Mouse (Mus musculus) naive thymus-derived CD4-positive, alpha-beta T cell, adult 2 months (primary cell): Measurements from ENCODE around the gene Sec24b.

ENCODE experiments used
- DNase-seq: peaks from one replicate; pipeline ENCODE4 v3.0.0-alpha.2; 2011; ENCODE audit warnings: low read depth

Sec24b gene

DNA sequence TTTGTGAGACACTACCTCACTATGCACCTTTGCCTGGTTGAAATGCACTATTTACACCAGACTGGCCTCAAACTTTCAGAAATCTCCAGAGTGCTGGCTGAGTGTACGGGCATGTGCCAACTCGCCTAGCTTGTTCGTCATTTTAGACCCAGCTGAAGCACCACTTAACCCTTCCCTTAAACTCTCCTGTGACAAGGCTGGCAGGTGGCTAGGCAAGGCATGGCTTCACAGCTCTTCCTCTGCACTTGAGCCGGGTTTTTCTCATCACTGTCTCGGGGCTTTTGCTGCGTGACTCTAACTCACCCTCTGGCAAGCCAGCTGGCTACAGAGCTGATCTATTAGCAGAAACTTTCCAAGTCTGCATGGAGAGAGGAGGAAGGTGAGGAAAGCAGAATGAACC, 6.8 kb downstream of the Sec24b start:
- DNase-seq: no peak

DNA sequence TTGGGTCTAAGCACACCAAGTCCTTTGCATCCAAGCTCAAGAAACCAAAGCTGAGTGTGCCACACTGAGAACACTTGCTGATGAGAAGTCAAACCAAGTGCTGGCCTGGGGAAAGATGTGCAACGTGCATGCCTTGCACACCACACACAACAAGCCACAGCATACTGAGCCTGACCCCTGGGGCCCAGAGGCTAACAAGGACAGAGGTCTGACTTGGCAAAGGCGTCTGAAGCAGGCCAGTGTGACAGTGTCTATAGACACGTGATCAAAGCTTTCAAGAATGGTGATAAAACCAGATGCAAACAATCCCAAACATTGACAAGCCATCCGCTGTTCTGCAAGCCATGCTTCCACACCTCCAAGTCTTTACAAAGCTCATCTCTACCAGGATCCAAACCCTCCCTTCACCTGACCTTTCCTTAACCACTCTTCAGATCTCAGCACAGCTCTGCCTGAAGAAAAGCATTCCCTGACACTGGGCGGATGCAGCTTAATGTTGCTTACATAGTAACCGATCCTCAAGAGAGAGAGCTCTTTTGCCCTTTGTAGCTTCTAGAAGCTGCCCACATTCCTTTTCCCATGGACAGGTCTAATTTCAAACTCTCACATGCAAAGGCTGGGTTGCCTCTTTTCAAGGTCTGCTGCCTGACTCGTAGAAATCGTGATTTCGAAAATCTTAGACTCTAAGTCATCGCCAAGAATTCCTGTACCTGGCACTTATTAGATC, 7.8 kb downstream of the Sec24b start:
- no peak for DNase-seq

DNA sequence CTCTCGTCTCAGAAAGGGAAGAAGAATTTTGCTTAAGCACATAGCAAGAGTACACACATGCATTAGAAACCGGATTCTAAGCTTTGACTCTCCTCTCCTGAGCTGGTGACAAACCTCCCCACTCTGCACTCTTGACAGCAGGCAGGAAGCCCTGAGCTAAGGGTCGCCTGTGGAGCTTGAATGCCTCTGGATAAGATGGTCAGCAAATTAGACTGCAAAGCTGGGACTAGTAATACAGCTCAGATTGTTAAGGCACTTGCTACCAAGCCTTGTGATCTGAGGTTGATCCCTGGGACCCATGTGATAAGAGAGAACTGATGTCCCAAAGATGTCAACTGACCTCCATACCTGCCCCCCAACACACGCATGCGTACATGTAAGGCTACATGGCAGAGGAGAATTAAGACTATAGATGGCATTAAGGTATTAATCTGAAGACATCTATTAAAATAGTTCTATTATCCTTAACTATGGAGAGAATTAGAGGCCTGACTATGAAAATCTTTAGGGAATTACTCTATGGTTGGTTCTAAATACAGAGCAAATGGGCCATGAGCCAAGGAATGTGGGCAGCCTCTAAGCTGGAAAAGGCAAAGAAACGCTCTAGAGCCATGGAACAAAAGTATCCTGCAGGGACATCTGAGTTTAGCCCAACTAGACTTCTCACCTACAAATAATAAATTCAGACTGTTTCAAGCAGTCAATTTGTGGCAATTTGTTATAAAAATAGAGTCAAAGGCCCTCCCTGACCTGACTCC, 8.6 kb downstream of the Sec24b start:
- no peak for DNase-seq

DNA sequence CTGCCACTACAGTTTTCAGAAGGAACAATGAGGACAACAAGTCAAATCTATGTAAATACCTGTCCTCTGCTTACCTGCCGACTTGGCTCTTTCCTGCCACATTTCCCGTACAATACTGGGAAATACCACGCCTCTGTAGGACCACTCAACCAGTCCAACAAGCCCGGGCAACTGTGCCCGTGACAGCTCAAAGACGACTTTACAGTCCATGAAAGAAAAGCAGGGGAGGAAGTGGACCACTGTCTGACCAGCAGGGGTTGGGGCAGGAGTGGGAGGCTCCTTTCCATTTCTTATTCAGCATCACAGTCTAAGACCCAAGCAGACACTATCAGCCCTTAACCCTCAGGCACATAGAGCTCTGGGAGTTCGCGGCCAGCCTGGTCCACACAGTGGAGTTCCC, 9.2 kb downstream of the Sec24b start:
- DNase-seq: no peak

DNA sequence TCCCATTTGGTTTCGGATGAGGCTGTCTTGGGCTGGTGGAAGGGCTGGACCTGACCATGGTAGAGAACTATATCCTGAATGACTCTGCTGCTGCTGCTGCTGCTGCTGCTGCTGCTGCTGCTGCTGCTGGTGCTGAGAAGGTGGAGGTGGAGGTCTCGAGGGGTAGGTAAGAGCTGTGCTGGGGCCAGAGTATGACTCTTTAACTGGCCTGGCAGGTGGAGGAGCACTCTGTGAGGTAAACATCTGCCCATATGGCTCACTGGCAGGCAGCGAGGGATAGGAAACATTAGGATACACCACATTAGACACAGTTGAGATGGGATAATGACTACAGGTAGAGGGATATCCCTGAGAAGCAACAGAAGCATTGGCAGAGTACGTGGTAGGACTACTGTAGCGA, 20.6 kb downstream of the Sec24b start:
- no peak for DNase-seq

DNA sequence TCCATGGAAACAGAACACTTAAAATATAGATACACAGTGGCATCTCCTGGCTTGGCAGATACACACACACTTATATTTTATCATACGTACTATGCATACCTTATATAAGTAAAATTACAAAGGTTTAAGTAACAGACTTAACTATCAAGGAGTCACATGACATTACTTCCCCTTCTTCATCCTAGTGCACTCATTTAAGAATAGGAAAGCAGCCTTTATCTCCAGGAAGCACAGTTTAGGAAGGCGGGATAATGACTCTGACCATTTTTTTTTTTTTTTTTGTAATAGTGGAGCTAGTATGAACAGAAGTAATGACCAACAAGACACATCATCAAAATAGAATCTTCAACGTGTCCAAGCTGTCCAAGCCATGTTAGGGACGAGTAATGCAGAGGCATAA, 21.3 kb downstream of the Sec24b start:
- no peak for DNase-seq

DNA sequence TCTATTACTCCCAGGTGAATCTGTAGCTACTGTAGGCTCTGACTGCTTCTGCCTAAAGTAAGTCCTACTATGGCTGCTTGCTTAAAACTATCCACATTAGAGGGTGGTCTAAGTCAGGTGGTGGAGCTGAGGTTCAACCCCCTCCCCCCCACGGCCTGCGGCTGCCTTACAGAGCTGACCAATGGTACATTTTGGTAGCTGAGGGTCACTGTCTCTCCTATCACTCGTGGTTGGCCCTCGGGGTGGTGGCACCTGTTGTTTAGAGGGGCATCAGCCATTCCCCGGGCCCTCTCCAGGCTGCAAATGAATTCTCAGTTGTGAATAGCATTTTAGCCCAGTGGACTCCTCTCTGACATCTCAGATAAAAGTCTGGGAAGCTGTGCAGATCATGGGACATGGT, 32.6 kb downstream of the Sec24b start:
- no peak for DNase-seq

DNA sequence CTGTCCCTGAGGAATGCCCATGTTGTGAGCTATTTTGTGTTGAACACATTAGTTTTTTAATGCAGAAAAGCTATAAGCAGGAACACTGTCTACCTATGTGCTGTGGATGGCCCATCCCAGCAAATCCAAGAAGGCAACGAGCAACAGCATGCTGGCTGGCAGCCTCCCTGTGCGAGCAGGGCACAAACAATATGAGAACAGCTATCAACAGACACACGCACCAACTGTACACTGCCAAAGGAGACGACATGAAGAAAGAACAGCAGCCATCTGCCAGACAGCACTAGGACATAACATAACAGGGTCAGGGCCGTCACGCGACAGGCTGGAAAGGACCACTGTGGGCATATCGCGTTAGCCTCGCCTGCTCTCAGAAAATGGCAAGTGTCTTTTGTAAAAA, 35.2 kb downstream of the Sec24b start:
- DNase-seq: no peak

DNA sequence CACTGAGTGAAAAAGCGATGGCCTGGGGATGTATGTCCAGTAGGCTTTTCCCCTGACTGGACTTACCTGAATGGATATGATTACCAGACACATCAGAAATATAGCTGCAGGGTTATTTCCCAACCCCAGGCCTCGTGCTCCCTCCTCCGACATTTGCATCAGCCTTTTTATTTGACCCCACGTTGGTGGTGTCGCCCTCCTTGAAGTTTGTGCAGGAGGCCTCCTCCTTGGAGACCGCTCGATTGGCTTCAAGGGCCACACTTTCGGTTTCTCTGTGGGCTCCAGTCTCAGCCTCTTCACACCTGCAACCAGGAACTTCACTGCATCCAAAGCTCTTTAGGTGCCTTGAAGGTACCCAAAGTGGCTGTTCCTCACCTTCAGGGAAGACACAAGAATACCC, 35.8 kb downstream of the Sec24b start:
- DNase-seq: no peak

DNA sequence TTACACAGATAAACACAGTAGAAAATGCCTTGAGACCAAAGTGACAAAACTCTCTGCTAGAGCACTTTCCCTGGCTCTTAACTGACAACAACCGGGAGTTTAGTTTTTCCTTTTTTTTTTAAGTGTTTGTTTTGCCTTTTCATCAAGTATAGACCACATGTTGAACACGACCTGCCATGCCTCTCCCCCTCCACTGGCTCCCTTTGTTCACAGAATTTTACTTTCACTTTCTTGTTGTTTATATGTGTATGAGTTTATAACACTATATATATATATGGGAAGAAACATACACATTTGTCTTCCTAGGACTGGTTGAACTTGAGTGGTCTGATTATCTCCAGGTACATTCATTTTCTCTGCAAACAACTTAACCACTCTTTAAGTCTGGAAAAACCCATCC, 48.4 kb downstream of the Sec24b start:
- peak; percentile 9 for DNase-seq

DNA sequence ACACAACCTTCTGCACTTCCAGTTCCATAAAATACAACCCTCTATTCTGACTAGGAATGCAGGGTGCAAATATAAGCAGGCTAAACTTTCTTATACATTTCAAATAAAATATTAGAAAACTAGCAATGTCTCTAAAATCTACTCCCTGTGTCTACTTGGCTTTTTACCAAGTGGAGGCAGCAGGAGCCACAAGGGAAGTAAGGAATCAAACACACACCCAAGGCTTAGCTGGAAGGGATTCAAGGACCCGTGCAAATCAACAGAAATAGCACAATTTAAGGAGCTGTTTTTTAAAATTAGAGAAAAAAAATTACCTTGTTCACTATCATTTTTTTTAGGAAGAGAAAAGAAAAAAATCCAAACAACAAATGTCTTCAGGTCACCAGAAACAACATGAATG, 50.1 kb downstream of the Sec24b start:
- DNase-seq: no peak

DNA sequence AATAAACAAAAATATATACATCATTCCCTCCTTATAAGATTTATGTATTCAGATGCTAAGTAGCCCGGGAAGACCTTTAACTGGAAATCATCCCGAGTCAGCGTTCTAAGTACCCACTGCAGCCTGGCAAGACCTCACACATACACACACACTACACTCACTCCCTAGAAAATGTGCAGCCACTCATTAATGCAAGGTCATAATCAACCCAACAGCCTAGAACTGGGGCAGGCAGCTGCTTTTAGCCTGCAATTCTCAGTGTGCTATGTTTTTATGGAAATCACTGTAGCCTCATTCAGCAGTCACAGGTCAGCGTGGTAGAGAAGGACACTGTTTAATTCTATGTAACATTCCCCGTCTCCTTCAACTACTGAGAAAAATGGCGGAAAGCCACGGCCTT, 55.2 kb downstream of the Sec24b start:
- DNase-seq: no peak

DNA sequence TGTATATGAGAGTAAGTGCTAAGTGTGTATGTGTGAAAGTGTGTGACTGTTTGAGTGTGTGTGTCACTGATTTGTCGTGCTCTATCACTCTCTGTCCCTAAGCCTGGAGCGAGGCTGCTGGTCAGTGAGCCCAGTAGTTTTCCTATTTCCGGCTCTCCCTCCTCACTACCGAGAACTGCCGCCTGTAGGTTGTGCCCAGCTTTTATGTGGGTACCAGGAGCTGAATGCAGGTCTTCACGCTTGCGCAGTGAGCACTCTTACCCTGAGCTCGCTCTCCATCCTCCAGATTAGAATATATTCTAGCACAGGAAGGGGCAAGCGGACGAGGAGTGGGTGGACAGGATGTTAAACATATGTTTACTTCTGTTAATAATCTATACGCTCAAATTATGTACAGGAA, 60.4 kb downstream of the Sec24b start:
- DNase-seq: no peak

DNA sequence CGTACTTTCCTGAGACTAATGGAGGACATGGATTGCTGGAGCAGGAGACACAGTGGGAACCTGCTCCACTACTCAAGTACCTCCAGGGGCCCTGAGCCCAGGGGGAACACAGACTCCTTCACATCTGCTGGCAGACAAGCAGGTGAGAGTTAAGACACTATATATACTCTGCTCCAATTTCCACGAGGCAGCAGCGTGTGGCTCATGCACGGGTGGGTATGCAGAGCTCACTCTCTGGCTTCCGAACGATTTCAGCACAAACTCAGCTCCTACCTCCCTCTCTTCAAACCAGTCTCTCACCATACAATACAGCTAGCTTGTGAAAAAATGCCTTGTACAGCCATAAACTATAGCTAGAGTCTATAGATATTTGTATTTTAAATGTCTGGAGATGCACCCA, 62.8 kb downstream of the Sec24b start:
- no peak for DNase-seq

DNA sequence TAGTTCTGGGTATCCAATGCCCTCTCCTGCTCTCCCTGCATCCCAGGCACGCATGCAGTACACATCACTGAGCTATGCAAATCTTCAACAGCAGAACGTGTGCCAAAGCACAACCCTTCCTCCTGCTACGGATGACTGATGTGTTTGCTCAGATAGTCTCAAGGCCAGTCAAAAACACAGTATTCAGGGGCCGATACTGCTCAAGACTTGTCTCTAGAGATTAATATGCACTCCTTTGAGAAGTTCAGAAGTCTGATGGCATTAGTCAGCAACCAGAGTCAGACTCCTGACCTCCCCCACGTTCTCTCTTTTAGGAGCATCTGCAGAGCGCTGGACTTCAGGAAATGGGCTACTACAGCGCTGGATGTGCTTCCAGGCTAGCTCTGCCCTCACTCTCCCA, 63.4 kb downstream of the Sec24b start:
- DNase-seq: no peak

DNA sequence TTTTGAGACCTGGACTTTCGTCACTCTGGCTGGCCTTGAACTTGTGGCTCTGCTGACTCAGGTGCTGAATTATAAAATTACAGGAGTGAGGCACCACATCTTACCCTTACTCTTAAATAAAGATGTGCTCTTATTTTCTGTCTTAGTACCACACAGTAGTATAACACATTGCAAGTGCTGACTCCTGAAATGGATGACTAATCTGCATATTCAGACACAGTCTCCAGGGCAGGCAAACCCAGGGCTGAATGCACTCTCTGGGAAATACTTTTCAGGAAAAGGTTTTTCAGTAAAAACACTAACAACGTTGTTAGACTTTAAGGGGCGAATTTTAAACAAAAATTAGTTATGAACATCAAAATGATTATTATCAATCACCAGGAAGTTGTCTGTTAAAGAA, 64.0 kb downstream of the Sec24b start:
- DNase-seq: no peak

DNA sequence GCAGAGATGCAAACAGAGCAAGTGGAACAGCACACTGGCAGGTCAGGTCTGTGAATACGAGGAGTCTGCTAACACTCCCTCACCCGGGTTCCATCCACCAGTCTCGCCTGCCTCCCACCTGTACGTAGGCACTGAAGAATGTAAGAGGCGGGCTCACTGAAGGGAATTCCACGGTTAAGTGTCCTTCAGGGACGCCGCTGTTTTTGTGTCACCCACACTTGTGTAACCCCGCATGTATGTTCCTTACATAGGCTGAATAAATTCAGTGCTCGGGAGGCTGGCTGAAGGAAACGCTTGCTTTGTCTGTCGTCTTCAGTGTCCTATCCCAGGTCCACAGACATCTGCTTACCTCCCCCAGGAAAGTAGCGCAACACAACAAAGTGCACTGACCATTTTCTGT, 74.1 kb downstream of the Sec24b start:
- DNase-seq: no peak

DNA sequence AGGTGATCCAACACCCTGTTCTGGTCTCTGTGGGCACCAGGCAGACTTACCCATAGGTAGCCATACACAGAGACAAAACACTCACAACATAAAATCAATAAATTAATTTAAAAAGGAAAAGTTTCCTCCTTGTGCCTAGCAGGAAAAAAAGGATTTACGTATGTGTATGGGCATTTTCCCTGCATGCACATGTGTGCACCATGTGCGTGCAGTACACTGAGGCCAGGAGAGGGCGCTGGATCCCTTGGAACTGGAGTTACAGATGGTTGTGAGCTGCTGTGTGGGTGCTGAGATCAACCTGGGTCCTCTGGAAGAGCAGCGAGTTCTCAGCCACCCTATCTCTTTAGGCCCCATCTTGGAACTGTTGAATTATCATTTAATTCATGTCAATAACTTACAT, 76.0 kb downstream of the Sec24b start:
- DNase-seq: no peak

DNA sequence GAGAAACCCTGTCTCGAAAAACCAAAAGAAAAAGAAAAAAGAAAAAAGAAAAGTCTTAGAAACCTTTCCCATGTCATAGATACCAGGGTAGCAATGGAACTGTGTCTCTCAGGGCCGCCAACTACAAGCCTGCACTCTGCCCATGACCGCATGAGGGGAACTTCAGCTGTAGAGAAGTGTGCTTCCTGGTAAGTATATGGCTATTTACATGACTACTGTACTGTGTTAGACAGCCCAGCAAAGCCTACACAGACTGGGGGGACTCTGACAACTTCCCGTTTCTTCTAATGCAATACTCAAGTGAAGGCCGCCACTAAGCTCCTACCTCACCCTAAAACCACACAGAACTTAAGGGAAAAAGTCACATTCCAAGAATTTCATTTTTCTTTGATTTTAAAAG, 76.6 kb downstream of the Sec24b start:
- no peak for DNase-seq

DNA sequence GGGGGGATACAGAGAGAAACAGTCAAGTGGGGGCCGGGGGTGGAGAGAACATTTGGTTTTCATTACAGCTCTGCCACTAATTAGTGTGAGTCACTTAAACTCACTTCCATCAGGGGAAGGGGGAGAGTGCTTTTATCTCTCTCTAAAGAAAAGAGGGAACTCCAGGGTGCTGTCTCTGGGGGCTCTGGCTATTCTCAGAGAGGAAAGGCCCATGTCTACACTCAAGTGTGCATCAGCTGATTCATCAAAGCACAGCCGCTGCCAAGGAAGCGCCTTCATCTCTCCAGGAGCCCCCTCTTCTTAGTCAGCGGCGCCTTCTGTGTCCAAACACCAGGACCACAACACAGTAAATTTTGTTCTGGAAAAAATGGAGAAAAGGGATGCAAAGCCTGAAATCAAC, 79.1 kb downstream of the Sec24b start:
- no peak for DNase-seq

DNA sequence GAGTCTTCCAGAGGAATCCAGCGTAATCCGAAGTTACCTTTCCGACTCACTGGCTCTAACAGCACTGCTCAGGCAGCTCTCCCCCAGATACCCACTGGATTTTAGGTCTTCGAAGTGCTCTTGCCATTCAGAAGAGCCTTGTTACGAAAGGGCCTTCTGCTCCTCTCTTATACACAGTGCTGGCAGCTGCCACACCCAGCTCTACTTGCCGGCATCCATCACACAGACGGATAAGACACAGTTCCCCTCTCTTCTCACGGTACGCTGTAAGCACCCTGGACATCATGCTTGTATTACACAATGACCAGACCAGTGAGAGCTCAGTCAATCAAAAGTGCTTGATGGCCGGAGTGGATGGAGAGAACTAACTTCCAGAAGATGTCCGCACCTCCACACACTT, 79.6 kb downstream of the Sec24b start:
- DNase-seq: no peak

DNA sequence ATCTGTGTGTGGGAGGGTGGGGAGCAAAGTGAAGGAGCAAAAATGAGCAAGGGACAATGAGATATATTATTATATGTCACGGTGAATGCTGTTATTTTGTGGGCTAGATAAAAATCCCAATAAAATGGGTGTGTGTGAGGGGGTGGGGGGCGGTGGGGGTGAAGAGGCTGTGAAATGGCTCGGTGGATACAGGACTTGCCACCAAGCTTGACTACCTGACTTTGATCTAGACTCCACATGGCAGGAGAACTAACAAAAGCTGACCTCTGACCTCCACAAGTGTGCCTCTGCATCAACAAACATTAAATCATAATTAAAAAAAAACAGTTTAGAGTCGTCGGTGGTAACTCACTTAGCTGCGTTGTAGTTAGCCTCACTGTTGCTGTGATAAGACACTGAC, 81.8 kb downstream of the Sec24b start:
- no peak for DNase-seq

DNA sequence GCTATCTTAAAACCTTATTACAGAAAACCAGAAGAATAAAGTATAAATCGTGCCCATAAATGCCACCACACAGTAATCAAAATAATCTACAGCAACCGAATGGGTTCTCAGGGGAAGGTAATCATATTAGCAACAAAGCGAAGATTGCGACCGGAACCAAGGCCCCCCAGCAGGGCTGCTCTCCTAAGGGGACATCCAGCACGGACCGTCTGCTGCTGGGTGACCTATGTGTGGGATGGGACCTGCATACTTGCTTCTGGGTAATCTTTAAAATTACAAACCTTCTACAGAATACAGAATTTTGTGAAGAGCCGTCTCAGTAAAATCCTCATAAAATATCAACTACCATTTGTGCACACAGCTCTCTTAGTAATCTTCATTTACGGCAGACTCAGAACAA, 82.6 kb downstream of the Sec24b start:
- no peak for DNase-seq

DNA sequence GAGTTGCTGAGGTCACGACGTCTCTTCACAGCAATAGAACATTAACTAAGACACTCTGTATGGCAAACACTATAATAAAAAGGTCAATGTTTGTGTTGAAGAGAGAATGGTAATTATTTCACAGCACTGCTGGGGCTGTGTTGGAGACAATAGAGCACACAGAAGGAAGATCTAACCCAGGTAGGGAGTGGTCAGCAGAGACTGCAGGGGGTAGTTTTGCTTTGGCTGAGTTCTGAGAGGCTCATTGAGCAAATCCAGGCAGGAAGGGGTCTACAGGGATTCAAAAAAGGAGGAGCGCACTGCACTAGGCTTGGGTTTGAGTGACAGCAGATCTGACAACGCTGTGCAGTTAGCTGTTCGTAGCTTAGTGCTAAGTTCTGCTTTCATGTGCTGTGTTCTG, 85.0 kb downstream of the Sec24b start:
- no peak for DNase-seq
